Mouse (Mus musculus): ENCODE measurements around the gene Tex14. TPM values are rescaled to one million over a fixed set of nuclear protein-coding genes. Genes with fewer than 3 reads are reported as not detected.
"Not testable (repeated sequence)": the region's sequence is repeated elsewhere in the genome, so short reads cannot be mapped to it uniquely, and the experiment has no call there.

Tex14 gene
- polyA plus RNA-seq, 2 experiments: 0.06 TPM; not detected in 1

DNA sequence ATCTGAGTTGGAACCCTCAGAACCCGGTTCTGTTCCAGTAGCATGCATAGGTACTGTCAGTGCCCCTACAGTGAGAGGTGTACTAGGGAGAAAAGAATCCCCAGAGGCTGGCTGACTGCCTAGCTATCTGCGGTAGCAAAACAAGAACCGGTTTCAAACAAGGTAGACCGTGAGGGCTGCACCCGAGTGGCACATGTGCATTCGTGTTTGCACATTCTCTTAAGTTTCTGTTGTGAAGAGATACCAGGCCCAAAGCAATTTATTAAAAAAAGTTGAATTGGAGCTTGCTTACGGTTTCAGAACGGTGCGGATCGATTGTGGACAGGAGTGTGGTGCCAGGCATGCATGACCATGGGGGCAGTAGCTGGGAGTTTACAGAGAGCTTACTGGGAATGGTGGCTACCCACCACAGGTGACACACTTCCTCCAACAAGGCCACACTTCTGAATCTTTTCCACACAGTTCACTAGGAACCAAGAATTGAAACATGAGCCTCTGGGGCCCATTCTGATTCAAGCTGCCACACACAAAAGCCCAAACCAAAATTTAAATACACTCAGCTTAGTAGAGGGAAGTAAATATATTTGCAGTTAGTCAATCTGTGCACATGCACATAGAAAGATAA lies 35.0 kb downstream of the Tex14 start:
- no peak for TF ChIP-seq CTCF (IDR thresholded peaks at IDR 0.05; ENCODE audit: low read depth)
- no peak for TF ChIP-seq EP300 (IDR thresholded peaks at IDR 0.05; ENCODE audit: low read depth)
- Histone ChIP-seq H3K36me3 (replicated peaks; ENCODE audit: control insufficient read depth, insufficient read depth, low read depth) (no peaks in the 10 kb centered on the region), H3K4me1 (replicated peaks; ENCODE audit: control insufficient read depth in 2 of 2, insufficient read depth in 2 of 2, low read length in 1 of 2) (peaks cover 2 to 8% of the 10 kb centered on the region in 2 experiments; a peak in 3 of 4 replicates), H3K27ac (no peak overlapping the region), H3K9me3 (ENCODE audit: control insufficient read depth, low read length) (no peaks in the 10 kb centered on the region), H3K4me3 (ENCODE audit: insufficient read depth in 1 of 2, low read depth in 2 of 2, low read length in 2 of 2) (no peak overlapping the region), H3K27me3 (ENCODE audit: control insufficient read depth, insufficient read depth, low read length) (no peaks in the 10 kb centered on the region), H3K4me2 (ENCODE audit: low read depth) (no peak overlapping the region), H3K9ac (replicated peaks) (no peak overlapping the region)
- ATAC-seq (ENCODE audit: insufficient read depth) (no peak), DNase-seq (ENCODE audit: low read depth in 3 of 3, low spot score in 3 of 3) (no peak)
- 72% methylated on average over 10 of the region's 10 CpGs for WGBS (ENCODE audit: insufficient replicate concordance)

DNA sequence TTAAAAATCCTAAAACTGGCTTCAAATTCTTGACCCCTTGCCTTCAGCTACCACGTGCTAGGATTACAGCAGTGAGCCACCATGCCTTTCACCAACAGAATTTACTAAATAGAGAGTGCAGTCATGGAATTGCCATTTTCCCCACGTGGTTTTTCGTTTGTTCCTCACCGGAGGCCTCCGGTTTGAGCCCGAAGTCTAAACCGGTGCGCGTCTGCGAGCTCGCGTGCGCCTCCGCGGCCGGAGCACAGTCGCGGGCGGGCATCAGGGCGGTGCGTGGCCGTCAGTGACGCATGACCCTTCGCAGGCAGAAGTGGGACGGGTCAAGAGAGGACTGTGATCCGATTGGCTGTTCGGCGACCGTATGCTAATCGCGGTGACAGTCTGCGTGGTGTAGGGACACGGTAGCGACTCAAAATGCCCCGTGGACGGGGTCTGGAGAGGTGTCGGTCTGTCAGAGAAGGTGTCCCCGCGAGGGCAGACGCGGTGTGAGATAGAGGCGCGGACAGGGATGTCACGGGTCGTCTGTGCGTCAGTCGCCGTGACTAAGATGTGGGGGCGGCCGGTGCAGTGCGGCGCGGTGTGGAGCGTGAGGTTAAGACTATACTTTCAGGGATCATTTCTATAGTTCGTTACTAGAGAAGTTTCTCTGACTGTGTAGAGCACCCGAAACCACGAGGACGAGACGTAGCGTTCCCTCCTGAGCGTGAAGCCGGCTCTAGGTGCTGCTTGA lies 37.9 kb downstream of the Tex14 start:
- WGBS (ENCODE audit: insufficient replicate concordance): under 1% methylated on average over 31 of the region's 62 CpGs
- DNase-seq (ENCODE audit: low read depth in 3 of 3, low spot score in 3 of 3): peak; percentile 54 to 63 (median 61)
- H3K4me2 ChIP-seq (ENCODE audit: low read depth): peak overlapping the region; percentile 76

DNA sequence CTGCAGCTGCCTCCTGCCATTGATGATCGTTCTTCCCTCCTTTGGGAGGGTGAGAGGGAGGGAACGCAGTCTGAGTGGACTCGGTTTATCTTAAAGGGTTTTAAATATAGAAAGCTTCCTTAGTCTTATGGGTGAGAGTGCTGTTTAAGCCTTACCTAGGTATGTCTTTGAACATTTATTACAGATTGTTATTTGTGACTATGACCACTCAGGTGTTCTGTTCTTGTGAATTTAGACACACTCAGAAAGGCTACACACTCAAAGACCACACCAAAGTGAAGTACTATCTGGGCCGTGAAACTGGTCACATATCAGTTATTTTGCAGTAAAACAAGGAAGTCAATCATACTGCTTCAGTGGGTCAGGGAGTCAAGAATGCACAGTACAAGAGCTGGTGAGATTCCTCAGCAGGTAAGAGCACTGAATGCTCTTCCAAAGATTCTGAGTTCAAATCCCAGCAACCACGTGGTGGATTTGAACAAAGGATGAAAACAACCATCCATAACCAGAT lies 38.6 kb downstream of the Tex14 start:
- Histone ChIP-seq H3K27me3 (ENCODE audit: control insufficient read depth, insufficient read depth, low read length) (no peaks in the 10 kb centered on the region), H3K9me3 (ENCODE audit: control insufficient read depth, low read length) (no peaks in the 10 kb centered on the region), H3K4me1 (replicated peaks; ENCODE audit: control insufficient read depth in 2 of 2, insufficient read depth in 2 of 2, low read length in 1 of 2) (peaks cover 4 to 5% of the 10 kb centered on the region in 2 experiments; a peak in 2 of 4 replicates), H3K4me3 (ENCODE audit: insufficient read depth in 1 of 2, low read depth in 2 of 2, low read length in 2 of 2) (no peak overlapping the region), H3K9ac (replicated peaks) (no peak overlapping the region), H3K27ac (peak overlapping the region; percentile 62), H3K36me3 (replicated peaks; ENCODE audit: control insufficient read depth, insufficient read depth, low read depth) (no peaks in the 10 kb centered on the region), H3K4me2 (ENCODE audit: low read depth) (no peak overlapping the region)
- TF ChIP-seq EP300 (IDR thresholded peaks at IDR 0.05; ENCODE audit: low read depth): 0 out of 2 replicates have a peak, but pooled peaks have one; percentile 39
- TF ChIP-seq CTCF (IDR thresholded peaks at IDR 0.05; ENCODE audit: low read depth): no peak
- WGBS (ENCODE audit: insufficient replicate concordance): under 1% methylated on average over 5 of the region's 5 CpGs
- no peak for ATAC-seq (ENCODE audit: insufficient read depth)
- peak; percentile 77 to 83 (median 81) for DNase-seq (ENCODE audit: low read depth in 3 of 3, low spot score in 3 of 3)

More for the DNA sequence above, 37.9 kb downstream of the Tex14 start:
- H3K27me3 ChIP-seq (ENCODE audit: control insufficient read depth, insufficient read depth, low read length); H3K36me3 ChIP-seq (replicated peaks; ENCODE audit: control insufficient read depth, insufficient read depth, low read depth); H3K4me1 ChIP-seq (replicated peaks; ENCODE audit: control insufficient read depth in 2 of 2, insufficient read depth in 2 of 2, low read length in 1 of 2); H3K9me3 ChIP-seq (ENCODE audit: control insufficient read depth, low read length): not testable (repeated sequence)
- 0 out of 2 replicates have a peak, but pooled peaks have one; percentile 28 for TF ChIP-seq CTCF (IDR thresholded peaks at IDR 0.05; ENCODE audit: low read depth)
- Histone ChIP-seq H3K4me3 (ENCODE audit: insufficient read depth in 1 of 2, low read depth in 2 of 2, low read length in 2 of 2) (peak overlapping the region; percentile 35 to 40; a peak in 3 of 4 replicates), H3K27ac (peak overlapping the region; percentile 33; the same call in 1 of the 2 replicates), H3K9ac (replicated peaks) (peak overlapping the region; percentile 63)
- ATAC-seq (ENCODE audit: insufficient read depth): peak; percentile 92

DNA sequence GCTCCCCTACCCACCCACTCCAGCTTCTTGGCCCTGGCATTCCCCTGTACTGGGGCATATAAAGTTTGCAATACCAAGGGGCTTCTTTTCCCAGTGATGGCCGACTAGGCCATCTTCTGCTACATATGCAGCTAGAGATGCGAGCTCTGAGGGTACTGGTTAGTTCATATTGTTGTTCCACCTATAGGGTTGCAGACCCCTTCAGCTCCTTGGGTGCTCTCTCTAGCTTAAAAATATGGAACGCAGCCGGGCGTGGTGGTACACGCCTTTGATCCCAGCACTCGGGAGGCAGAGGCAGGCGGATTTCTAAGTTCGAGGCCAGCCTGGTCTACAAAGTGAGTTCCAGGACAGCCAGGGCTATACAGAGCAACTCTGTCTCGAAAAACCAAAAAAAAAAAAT lies 39.2 kb downstream of the Tex14 start:
- H3K27me3 ChIP-seq (ENCODE audit: control insufficient read depth, insufficient read depth, low read length); H3K27ac ChIP-seq; ATAC-seq (ENCODE audit: insufficient read depth); H3K4me2 ChIP-seq (ENCODE audit: low read depth); H3K4me3 ChIP-seq (ENCODE audit: insufficient read depth in 1 of 2, low read depth in 2 of 2, low read length in 2 of 2); H3K36me3 ChIP-seq (replicated peaks; ENCODE audit: control insufficient read depth, insufficient read depth, low read depth); H3K9ac ChIP-seq (replicated peaks); H3K4me1 ChIP-seq (replicated peaks; ENCODE audit: control insufficient read depth in 2 of 2, insufficient read depth in 2 of 2, low read length in 1 of 2); H3K9me3 ChIP-seq (ENCODE audit: control insufficient read depth, low read length); DNase-seq (ENCODE audit: low read depth in 3 of 3, low spot score in 3 of 3): not testable (repeated sequence)
- WGBS (ENCODE audit: insufficient replicate concordance): 49% methylated on average over 10 of the region's 10 CpGs
